Mouse (Mus musculus): ENCODE data around the gene Hap1. TPM values are rescaled to one million over a fixed set of nuclear protein-coding genes. Genes with fewer than 3 reads are reported as not detected.

Hap1 gene
- 24.0 and 25.4 TPM in 2 replicates for polyA plus RNA-seq (2021; fragmentation: Nextera tagmentation)
- long read RNA-seq, experiment 1, transcript Hap1-201 (11 exons, 2,120 nt) = major isoform, 133 of 341 reads
- long read RNA-seq, experiment 1, partial matches to known transcripts = 50 of 341 reads
- long read RNA-seq, experiment 1, other reads (novel, unspliced or antisense) = 158 of 341 reads
- long read RNA-seq, experiment 2, transcript Hap1-201 (11 exons, 2,120 nt) = major isoform, 6 of 16 reads
- long read RNA-seq, experiment 2, partial matches to known transcripts = 1 of 16 reads
- long read RNA-seq, experiment 2, other reads (novel, unspliced or antisense) = 9 of 16 reads

DNA sequence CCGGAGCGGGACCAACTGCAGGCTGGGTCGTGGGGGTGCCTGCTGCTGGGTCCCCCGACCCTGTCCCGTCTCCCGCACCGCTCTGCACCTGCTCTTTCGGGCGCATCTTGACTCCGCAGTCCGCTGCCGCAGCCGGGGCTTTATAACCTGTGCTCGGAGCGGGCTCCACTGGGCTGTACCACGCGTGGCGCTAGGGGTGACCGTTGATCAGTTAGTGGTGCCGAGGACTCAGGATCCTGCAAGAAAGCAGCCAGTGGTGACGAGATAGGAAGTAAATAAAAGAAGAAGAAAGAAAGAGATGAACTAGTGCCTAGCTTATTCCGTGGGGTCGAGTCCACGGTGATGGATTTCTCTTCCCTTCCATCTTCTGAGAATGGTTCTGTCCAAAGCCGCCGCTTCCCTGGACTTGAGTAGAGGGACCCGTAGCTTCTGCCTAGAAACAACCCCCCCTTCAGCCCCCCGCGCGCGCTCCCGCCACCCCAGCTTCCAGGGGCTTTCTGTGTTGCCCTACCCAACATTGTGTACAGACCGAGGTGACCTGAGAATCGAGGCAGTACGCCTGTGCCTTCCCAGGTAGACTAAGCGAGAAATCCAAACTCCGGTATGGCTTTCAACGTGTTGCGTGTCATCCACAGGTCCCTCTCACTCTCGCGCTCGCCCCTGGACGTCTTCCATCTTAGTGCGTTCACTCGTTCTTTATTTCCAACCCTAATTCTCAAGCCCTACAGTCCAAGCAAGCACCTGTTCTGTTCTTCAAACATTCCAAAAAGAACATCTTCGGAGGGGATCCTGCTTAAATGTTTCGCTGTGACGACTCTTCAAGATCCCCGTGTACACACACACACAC is at the start of gene Hap1:
Gene Hap1, minus strand, starts transcription at position 157 of the 847 bp plus-strand sequence.

DNA sequence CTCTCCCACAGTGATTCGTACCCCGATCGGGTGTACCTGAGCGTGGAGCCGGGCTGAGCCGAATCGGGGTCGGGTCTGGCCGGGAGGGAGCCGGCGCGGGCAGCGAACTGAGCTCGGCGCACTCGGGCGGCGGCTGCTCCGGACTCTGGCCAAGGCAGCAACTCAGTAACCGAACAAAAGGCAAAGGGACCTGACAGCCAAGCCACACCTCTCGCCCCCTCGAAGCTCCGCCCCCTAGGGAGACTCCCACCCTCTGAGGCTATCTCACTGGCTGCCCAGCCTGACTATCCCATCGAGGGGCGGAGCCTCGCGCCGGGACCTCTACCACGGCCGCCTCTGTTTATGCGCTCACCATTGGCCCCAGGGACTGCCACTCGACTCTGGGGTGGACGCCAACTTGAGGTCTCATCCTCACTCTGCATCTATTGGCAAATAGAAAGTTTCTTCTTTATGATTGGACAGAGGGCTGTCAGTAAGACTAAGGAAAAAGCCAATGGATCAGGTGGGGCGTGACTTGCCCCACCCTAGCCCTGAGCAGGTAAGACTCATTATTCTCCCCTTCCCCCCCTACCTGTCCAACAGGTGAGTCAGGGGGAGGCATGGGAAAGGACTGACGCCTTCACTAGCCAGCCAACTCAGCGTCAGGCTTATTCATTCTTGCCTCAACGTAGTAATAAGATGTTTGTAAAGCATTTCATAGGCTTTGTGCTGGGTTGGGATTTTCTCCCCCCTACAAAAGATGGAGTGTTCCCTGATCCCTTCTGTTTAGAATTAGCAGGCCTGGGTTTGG is 41.9 kb upstream of the Hap1 start, which contains the start of gene Jup:
Gene Jup, minus strand, starts transcription at position 164 of the 790 bp plus-strand sequence.

DNA sequence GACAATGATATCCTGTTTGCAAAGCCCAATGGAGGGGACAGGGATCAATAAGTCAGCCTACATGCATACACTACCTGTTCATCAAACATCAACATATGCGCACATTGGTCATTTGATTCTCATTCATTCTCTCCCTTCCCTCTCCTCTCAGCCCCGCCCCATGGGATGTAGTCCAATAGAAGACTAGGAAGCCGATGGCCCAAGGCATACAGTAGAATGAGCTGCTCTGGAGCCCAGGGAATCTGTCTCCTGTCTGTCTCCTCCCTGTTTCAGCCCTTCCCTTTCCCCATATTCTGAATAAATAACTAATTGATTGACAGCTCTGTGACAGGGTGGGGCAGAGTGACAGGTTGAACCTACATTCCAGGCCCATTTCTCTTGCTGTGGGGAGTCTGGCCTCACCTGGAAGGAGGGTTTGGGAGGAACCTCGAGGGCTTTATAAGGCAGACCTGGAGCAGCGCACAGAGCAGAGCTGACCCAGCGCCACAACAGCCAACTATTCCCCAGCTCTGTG is 21.9 kb downstream of the Hap1 start, which contains the start of gene Gast:
Gene Gast, plus strand, starts transcription at position 464 of the 514 bp plus-strand sequence.

GRCm38 (mm10) chr11:100319492-100320171 is 36.3 kb downstream of the Hap1 start, which contains the start of gene Eif1:
Gene Eif1, plus strand, starts transcription at chr11:100319885.

Other genes with a start within 250 kb of the Hap1 start
- gene Krt13, start 234.6 kb downstream of the Hap1 start, polyA plus RNA-seq (2021; fragmentation: Nextera tagmentation) = not detected in 2 replicates
- gene Krt15, start 220.2 kb downstream of the Hap1 start, polyA plus RNA-seq (2021; fragmentation: Nextera tagmentation) = 0.11 and 0.40 TPM in 2 replicates
- not detected in 2 replicates for gene Krt19, start 207.5 kb downstream of the Hap1 start, polyA plus RNA-seq (2021; fragmentation: Nextera tagmentation)
- gene Krt9, start 162.9 kb downstream of the Hap1 start, polyA plus RNA-seq (2021; fragmentation: Nextera tagmentation) = 0.22 and 0.24 TPM in 2 replicates
- gene Krt14, start 148.6 kb downstream of the Hap1 start, polyA plus RNA-seq (2021; fragmentation: Nextera tagmentation) = not detected in 2 replicates
- not detected in 2 replicates for gene Krt16, start 107.2 kb downstream of the Hap1 start, polyA plus RNA-seq (2021; fragmentation: Nextera tagmentation)
- 0.29 and 0.43 TPM in 2 replicates for gene Krt17, start 95.1 kb downstream of the Hap1 start, polyA plus RNA-seq (2021; fragmentation: Nextera tagmentation)
- gene Krt42, start 86.3 kb downstream of the Hap1 start, polyA plus RNA-seq (2021; fragmentation: Nextera tagmentation) = not detected in 2 replicates
- gene Eif1, start 36.2 kb downstream of the Hap1 start, polyA plus RNA-seq (2021; fragmentation: Nextera tagmentation) = 534 and 1,722 TPM in 2 replicates
- gene Gast, start 21.7 kb downstream of the Hap1 start, polyA plus RNA-seq (2021; fragmentation: Nextera tagmentation) = not detected in 2 replicates
- gene Jup, start 41.6 kb upstream of the Hap1 start, polyA plus RNA-seq (2021; fragmentation: Nextera tagmentation) = 36.0 and 41.1 TPM in 2 replicates
- gene P3h4, start 58.7 kb upstream of the Hap1 start, polyA plus RNA-seq (2021; fragmentation: Nextera tagmentation) = 16.7 and 16.8 TPM in 2 replicates
- gene Fkbp10, start 59.6 kb upstream of the Hap1 start, polyA plus RNA-seq (2021; fragmentation: Nextera tagmentation) = 5.2 and 6.7 TPM in 2 replicates
- gene Nt5c3b, start 85.7 kb upstream of the Hap1 start, polyA plus RNA-seq (2021; fragmentation: Nextera tagmentation) = 50.8 and 54.8 TPM in 2 replicates
- 0.34 and 0.44 TPM in 2 replicates for gene Klhl10, start 85.8 kb upstream of the Hap1 start, polyA plus RNA-seq (2021; fragmentation: Nextera tagmentation)
- 14.7 and 17.5 TPM in 2 replicates for gene Klhl11, start 116.6 kb upstream of the Hap1 start, polyA plus RNA-seq (2021; fragmentation: Nextera tagmentation)
- gene Acly, start 171.9 kb upstream of the Hap1 start, polyA plus RNA-seq (2021; fragmentation: Nextera tagmentation) = 72.4 and 92.4 TPM in 2 replicates
- gene Ttc25, start 189.5 kb upstream of the Hap1 start, polyA plus RNA-seq (2021; fragmentation: Nextera tagmentation) = 0.95 and 1.1 TPM in 2 replicates
- gene Cnp, start 218.8 kb upstream of the Hap1 start, polyA plus RNA-seq (2021; fragmentation: Nextera tagmentation) = 359 and 428 TPM in 2 replicates

Measured in left cerebral cortex, adult 6 months (tissue).